In genomic region chr8:123255170-123255569, GRCm38 (mm10) we compare ENCODE assay signal across 1 mouse cellular context.
TF ChIP-seq lines count a peak whose summit lies in the region.

No protein-coding gene starts in this region.

TF ChIP-seq in MEL, 35 proteins besides CTCF, POLR2A, EP300 and RAD21 (continued from another document):
- TF ChIP-seq GABPA (IDR thresholded peaks at IDR 0.05; ENCODE audit: low read depth, low read length) (no peak), JUND (IDR thresholded peaks at IDR 0.05; ENCODE audit: low read depth, low read length) (no peak), SMC3 (IDR thresholded peaks at IDR 0.05; ENCODE audit: low read depth, low read length) (no peak), GATA1 (IDR thresholded peaks at IDR 0.05; ENCODE audit: low read depth, low read length) (no peak), ZMIZ1 (IDR thresholded peaks at IDR 0.05; ENCODE audit: low read depth, low read length) (no peak), MAZ (IDR thresholded peaks at IDR 0.05; ENCODE audit: low read depth, low read length) (no peak), USF2 (IDR thresholded peaks at IDR 0.05; ENCODE audit: borderline replicate concordance in 1 of 2, insufficient read depth in 1 of 2, low read depth in 1 of 2, low read length in 2 of 2) (no peak), MAX (IDR thresholded peaks at IDR 0.05; ENCODE audit: low read length) (no peak), TAL1 (IDR thresholded peaks at IDR 0.05; ENCODE audit: low read length) (no peak), ETS1 (IDR thresholded peaks at IDR 0.05; ENCODE audit: low read depth, low read length) (no peak), MAFK (IDR thresholded peaks at IDR 0.05; ENCODE audit: borderline replicate concordance, low read depth, low read length) (no peak), POLR2AphosphoS2 (IDR thresholded peaks at IDR 0.05; ENCODE audit: low read length) (no peak)
